23 mouse cellular contexts compared by ENCODE assay signal in genomic region chr7:6797408-6797807, GRCm38 (mm10).
A peak's percentile ranks its signal among the peaks of the same experiment; 100 is the strongest.
DNase-seq lines count a peak whose midpoint lies in the region; ATAC-seq and TF ChIP-seq lines count a peak whose summit lies in the region.
"Had no signal": no experiment of that assay in that cellular context is flagged by ENCODE, and none has a peak within 500 bp of the region (broad histone marks: within the 10 kb centered on the region; RNA-seq: fewer than 3 reads in every experiment).

No protein-coding gene starts in this region.

- 30% methylated on average over 2 of the region's 2 CpGs for WGBS in heart, embryonic 14.5 days
- 51% methylated on average over 2 of the region's 2 CpGs for WGBS in heart, adult 2 months
- 39% methylated on average over 2 of the region's 2 CpGs for WGBS in kidney, embryonic 16.5 days
- WGBS in embryonic facial prominence, embryonic 15.5 days: 65% methylated on average over 2 of the region's 2 CpGs
- 53% methylated on average over 2 of the region's 2 CpGs for WGBS in limb, embryonic 15.5 days

- ATAC-seq in heart, embryonic 14.5 days (ENCODE audit: insufficient number of reproducible peaks, insufficient read depth, low FRiP score, low read depth): peak; percentile 75
- ATAC-seq in kidney, embryonic 16.5 days (ENCODE audit: low FRiP score, low TSS enrichment): peak; percentile 57
- ATAC-seq in embryonic facial prominence, embryonic 15.5 days (ENCODE audit: insufficient number of reproducible peaks, low FRiP score, low TSS enrichment, low read depth): peak; percentile 48; the same call in 1 of the 2 replicates
- ATAC-seq in limb, embryonic 15.5 days (ENCODE audit: insufficient number of reproducible peaks, low FRiP score, low TSS enrichment, low read depth): no peak
- ATAC-seq: liver, postnatal 0 days had no signal

- intact Hi-C loops in heart, adult 2 months (cut with DNase I): no loop called here

- no peak for TF ChIP-seq EP300 in heart, adult 2 months (IDR thresholded peaks at IDR 0.05; ENCODE audit: insufficient read depth, low read depth, low read length)

- no peaks in the 10 kb centered on the region for H3K27me3 ChIP-seq in heart, embryonic 14.5 days (ENCODE audit: control insufficient read depth, insufficient read depth, low read length)
- H3K27me3 ChIP-seq in heart, adult 2 months (ENCODE audit: control insufficient read depth, insufficient read depth, low read length): no peaks in the 10 kb centered on the region
- no peaks in the 10 kb centered on the region for H3K27me3 ChIP-seq in kidney, embryonic 16.5 days (ENCODE audit: insufficient read depth, low read length)
- H3K27me3 ChIP-seq in embryonic facial prominence, embryonic 15.5 days: no peaks in the 10 kb centered on the region
- H3K27me3 ChIP-seq in limb, embryonic 15.5 days: no peaks in the 10 kb centered on the region
- H3K27me3 ChIP-seq: forebrain, embryonic 12.5 days; hindbrain, embryonic 15.5 days; megakaryocyte, embryonic 14.5 days; neural tube, embryonic 13.5 days had no signal

- H3K27ac ChIP-seq in heart, embryonic 14.5 days (replicated peaks in 1 of 2; ENCODE audit: control insufficient read depth in 1 of 2, insufficient read depth in 1 of 2, low read depth in 2 of 2, low read length in 2 of 2): peak overlapping the region; percentile 33 to 63
- no peak overlapping the region for H3K27ac ChIP-seq in heart, adult 2 months
- 0 out of 2 replicates have a peak overlapping the region, but pooled peaks have one; percentile 26 for H3K27ac ChIP-seq in kidney, embryonic 16.5 days (ENCODE audit: low read length)
- H3K27ac ChIP-seq in embryonic facial prominence, embryonic 15.5 days (replicated peaks): no peak overlapping the region
- peak overlapping the region; percentile 17; the same call in 1 of the 2 replicates for H3K27ac ChIP-seq in limb, embryonic 15.5 days
- H3K27ac ChIP-seq: forebrain, embryonic 12.5 days; hindbrain, embryonic 15.5 days; neural tube, embryonic 13.5 days had no signal

- no peaks in the 10 kb centered on the region for H3K79me2 ChIP-seq in heart, adult 2 months (replicated peaks; ENCODE audit: control insufficient read depth, insufficient read depth, low read length)

- H3K36me3 ChIP-seq in heart, embryonic 14.5 days (ENCODE audit: control insufficient read depth, insufficient read depth, low read length): no peaks in the 10 kb centered on the region
- no peaks in the 10 kb centered on the region for H3K36me3 ChIP-seq in heart, adult 2 months (ENCODE audit: control insufficient read depth, insufficient read depth, low read length)
- H3K36me3 ChIP-seq in kidney, embryonic 16.5 days (ENCODE audit: insufficient read depth, low read length): no peaks in the 10 kb centered on the region
- no peaks in the 10 kb centered on the region for H3K36me3 ChIP-seq in embryonic facial prominence, embryonic 15.5 days
- no peaks in the 10 kb centered on the region for H3K36me3 ChIP-seq in limb, embryonic 15.5 days
- H3K36me3 ChIP-seq: forebrain, embryonic 12.5 days; hindbrain, embryonic 15.5 days; neural tube, embryonic 13.5 days had no signal

- H3K4me3 ChIP-seq in heart, embryonic 14.5 days (ENCODE audit: control insufficient read depth in 1 of 2, insufficient read depth in 1 of 2, low read depth in 1 of 2, low read length in 2 of 2): no peak overlapping the region
- no peak overlapping the region for H3K4me3 ChIP-seq in heart, adult 2 months
- H3K4me3 ChIP-seq in kidney, embryonic 16.5 days (ENCODE audit: low read length): no peak overlapping the region
- no peak overlapping the region for H3K4me3 ChIP-seq in embryonic facial prominence, embryonic 15.5 days (replicated peaks)
- H3K4me3 ChIP-seq in limb, embryonic 15.5 days: no peak overlapping the region
- H3K4me3 ChIP-seq: forebrain, embryonic 12.5 days; hindbrain, embryonic 15.5 days; megakaryocyte, embryonic 14.5 days; neural tube, embryonic 13.5 days had no signal

- no peak overlapping the region for H3K4me2 ChIP-seq in heart, embryonic 14.5 days (ENCODE audit: low read length)
- no peak overlapping the region for H3K4me2 ChIP-seq in kidney, embryonic 16.5 days (replicated peaks; ENCODE audit: low read depth, low read length)
- no peak overlapping the region for H3K4me2 ChIP-seq in embryonic facial prominence, embryonic 15.5 days (replicated peaks)
- no peak overlapping the region for H3K4me2 ChIP-seq in limb, embryonic 15.5 days
- H3K4me2 ChIP-seq: forebrain, embryonic 12.5 days; hindbrain, embryonic 15.5 days; neural tube, embryonic 13.5 days had no signal

- DNase-seq in heart, adult 2 months: no peak
- DNase-seq in kidney, postnatal 36 days: no peak
- DNase-seq in spleen, adult 18-20 months: no peak
- no peak for DNase-seq in cerebellum, postnatal 25 days
- DNase-seq: adrenal gland, postnatal 25 days; B cell, adult 2 months; cerebellum, adult 11-12 months; cerebellum, postnatal 14 days; embryo, embryonic 11 days; kidney, adult 18-20 months; layer of hippocampus, postnatal 36 days; liver, postnatal 0 days; midbrain, embryonic 14.5 days; retina, postnatal 1 day; thymus, postnatal 36 days had no signal

- peaks cover 15 to 22% of the 10 kb centered on the region in 2 experiments for H3K4me1 ChIP-seq in heart, embryonic 14.5 days (ENCODE audit: control insufficient read depth in 2 of 2, insufficient read depth in 2 of 2, low read length in 2 of 2)
- peaks cover 2% of the 10 kb centered on the region; the same call in 1 of the 2 replicates for H3K4me1 ChIP-seq in heart, adult 2 months (ENCODE audit: control insufficient read depth, insufficient read depth, low read length)
- peaks cover 29% of the 10 kb centered on the region for H3K4me1 ChIP-seq in kidney, embryonic 16.5 days (ENCODE audit: insufficient read depth, low read length)
- H3K4me1 ChIP-seq in embryonic facial prominence, embryonic 15.5 days: peaks cover 3% of the 10 kb centered on the region; the same call in 1 of the 2 replicates
- peaks cover 22% of the 10 kb centered on the region for H3K4me1 ChIP-seq in limb, embryonic 15.5 days
- H3K4me1 ChIP-seq: forebrain, embryonic 12.5 days; hindbrain, embryonic 15.5 days; megakaryocyte, embryonic 14.5 days; neural tube, embryonic 13.5 days had no signal

- no peak for TF ChIP-seq CTCF in heart, adult 2 months (IDR thresholded peaks at IDR 0.05)

- H3K9me3 ChIP-seq in heart, embryonic 14.5 days (ENCODE audit: control insufficient read depth, low read length): no peaks in the 10 kb centered on the region
- peaks cover 5% of the 10 kb centered on the region; the same call in 1 of the 2 replicates for H3K9me3 ChIP-seq in kidney, embryonic 16.5 days (ENCODE audit: low read length)
- no peaks in the 10 kb centered on the region for H3K9me3 ChIP-seq in embryonic facial prominence, embryonic 15.5 days (replicated peaks)
- H3K9me3 ChIP-seq in limb, embryonic 15.5 days: no peaks in the 10 kb centered on the region
- H3K9me3 ChIP-seq: forebrain, embryonic 12.5 days; hindbrain, embryonic 15.5 days; neural tube, embryonic 13.5 days had no signal

- no peak overlapping the region for H3K9ac ChIP-seq in heart, embryonic 14.5 days (ENCODE audit: low read length)
- H3K9ac ChIP-seq in heart, adult 2 months (ENCODE audit: low read depth, low read length): no peak overlapping the region
- no peak overlapping the region for H3K9ac ChIP-seq in kidney, embryonic 16.5 days (replicated peaks; ENCODE audit: low read length)
- H3K9ac ChIP-seq in embryonic facial prominence, embryonic 15.5 days: no peak overlapping the region
- H3K9ac ChIP-seq in limb, embryonic 15.5 days: no peak overlapping the region
- H3K9ac ChIP-seq: forebrain, embryonic 12.5 days; hindbrain, embryonic 15.5 days; liver, postnatal 0 days; neural tube, embryonic 13.5 days had no signal

- TF ChIP-seq POLR2A in heart, adult 2 months (IDR thresholded peaks at IDR 0.05; ENCODE audit: insufficient read depth, low read depth, low read length): no peak

Comparison
In these comparisons a context has a peak if more than half of its experiments do, and no peak if none do; other contexts are left out.
1. H3K27ac ChIP-seq: peak in heart, embryonic 14.5 days (2 of 2), kidney, embryonic 16.5 days (single experiment) and limb, embryonic 15.5 days (single experiment); none in heart, adult 2 months (single experiment) and embryonic facial prominence, embryonic 15.5 days (single experiment).